Mouse (Mus musculus): ENCODE measurements around the gene Ghr. TPM values are rescaled to one million over a fixed set of nuclear protein-coding genes. Genes with fewer than 3 reads are reported as not detected.

Gene Ghr
- polyA plus RNA-seq, 1 experiment: 147 TPM

DNA sequence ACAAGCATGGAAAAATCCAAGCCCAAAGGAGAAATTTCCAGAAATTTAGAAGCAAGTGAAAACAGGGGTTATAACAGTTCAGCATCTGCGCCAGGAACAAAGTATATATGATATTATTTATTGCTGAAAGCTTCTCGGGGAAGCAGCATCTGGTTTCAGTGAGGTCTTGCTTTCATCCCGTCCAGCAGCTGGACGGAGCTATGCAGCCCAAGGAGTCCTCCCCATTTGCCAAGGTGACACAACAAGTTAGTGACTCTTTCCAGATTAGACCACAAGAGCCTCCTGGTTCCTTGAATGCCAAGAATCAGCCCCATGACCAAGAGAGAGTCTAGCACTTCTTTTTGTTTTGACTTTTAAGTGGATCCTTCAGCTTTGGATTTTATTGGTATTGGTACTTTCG lies 96.6 kb downstream of the Ghr start:
- Histone ChIP-seq H3K4me1 (ENCODE audit: control insufficient read depth, insufficient read depth, low read length) (peaks cover 3% of the 10 kb centered on the region), H3K36me3 (ENCODE audit: control insufficient read depth, insufficient read depth, low read length) (no peaks in the 10 kb centered on the region), H3K27ac (ENCODE audit: insufficient read depth, low read depth, low read length) (no peak overlapping the region), H3K4me3 (ENCODE audit: insufficient read depth, low read depth, low read length) (no peak overlapping the region), H3K27me3 (replicated peaks; ENCODE audit: control insufficient read depth, insufficient read depth, low read length) (no peaks in the 10 kb centered on the region)
- TF ChIP-seq CTCF (conservative IDR thresholded peaks at IDR 0.05; ENCODE audit: insufficient read depth, insufficient read length, low read depth, low read length): no peak
- TF ChIP-seq POLR2A (IDR thresholded peaks at IDR 0.05; ENCODE audit: low read depth, low read length): no peak
- WGBS: 82% methylated on average over 5 of the region's 5 CpGs
- no peak for DNase-seq

DNA sequence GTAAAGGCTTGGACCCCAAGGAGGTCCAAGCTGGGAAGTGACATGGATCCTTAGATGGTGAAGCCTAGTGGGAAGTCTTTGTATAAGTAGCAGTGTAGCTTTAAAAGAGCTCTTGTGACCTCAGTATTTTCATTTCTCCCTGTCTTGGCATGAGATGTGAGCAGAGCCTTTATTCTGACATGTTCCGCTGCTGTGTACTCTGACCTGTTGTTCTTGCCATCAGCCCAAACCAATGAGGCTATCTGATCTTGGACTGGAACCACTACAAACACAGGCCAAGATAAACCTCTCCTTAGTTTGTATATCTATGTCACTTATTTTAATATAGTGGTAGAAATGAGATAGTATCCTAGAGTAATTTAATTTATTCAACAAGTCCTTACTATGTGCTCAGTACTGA lies 97.9 kb downstream of the Ghr start:
- Histone ChIP-seq H3K27ac (ENCODE audit: insufficient read depth, low read depth, low read length) (no peak overlapping the region), H3K4me3 (ENCODE audit: insufficient read depth, low read depth, low read length) (no peak overlapping the region), H3K4me1 (ENCODE audit: control insufficient read depth, insufficient read depth, low read length) (peaks cover 3% of the 10 kb centered on the region), H3K27me3 (replicated peaks; ENCODE audit: control insufficient read depth, insufficient read depth, low read length) (no peaks in the 10 kb centered on the region), H3K36me3 (ENCODE audit: control insufficient read depth, insufficient read depth, low read length) (no peaks in the 10 kb centered on the region)
- WGBS: 44% methylated on average over 1 of the region's 1 CpGs
- peak; percentile 38 for DNase-seq
- TF ChIP-seq CTCF (conservative IDR thresholded peaks at IDR 0.05; ENCODE audit: insufficient read depth, insufficient read length, low read depth, low read length): no peak

DNA sequence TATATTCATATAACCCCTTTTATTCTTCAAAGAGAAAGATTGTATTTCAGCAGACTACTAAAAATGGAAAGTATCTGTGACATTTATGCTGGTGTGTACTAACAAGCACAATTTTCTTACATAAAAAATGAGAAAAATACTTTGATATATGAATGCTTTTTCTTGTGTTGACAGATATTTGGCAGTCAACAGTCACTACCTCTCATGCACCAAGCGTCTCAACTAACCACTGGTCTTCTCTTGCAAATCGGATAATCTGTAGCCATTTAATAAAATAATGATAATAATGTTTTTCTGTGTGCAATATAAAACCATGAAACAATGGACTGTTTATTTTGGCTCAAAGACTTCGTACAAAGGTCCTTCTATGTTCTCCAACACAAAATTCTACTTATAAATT lies 99.8 kb downstream of the Ghr start:
- Histone ChIP-seq H3K27me3 (replicated peaks; ENCODE audit: control insufficient read depth, insufficient read depth, low read length) (no peaks in the 10 kb centered on the region), H3K4me3 (ENCODE audit: insufficient read depth, low read depth, low read length) (no peak overlapping the region), H3K36me3 (ENCODE audit: control insufficient read depth, insufficient read depth, low read length) (no peaks in the 10 kb centered on the region), H3K27ac (ENCODE audit: insufficient read depth, low read depth, low read length) (no peak overlapping the region), H3K4me1 (ENCODE audit: control insufficient read depth, insufficient read depth, low read length) (peaks cover 3% of the 10 kb centered on the region)
- WGBS: 62% methylated on average over 3 of the region's 3 CpGs
- DNase-seq: no peak
- TF ChIP-seq POLR2A (IDR thresholded peaks at IDR 0.05; ENCODE audit: low read depth, low read length) (no peak), CTCF (conservative IDR thresholded peaks at IDR 0.05; ENCODE audit: insufficient read depth, insufficient read length, low read depth, low read length) (no peak)

DNA sequence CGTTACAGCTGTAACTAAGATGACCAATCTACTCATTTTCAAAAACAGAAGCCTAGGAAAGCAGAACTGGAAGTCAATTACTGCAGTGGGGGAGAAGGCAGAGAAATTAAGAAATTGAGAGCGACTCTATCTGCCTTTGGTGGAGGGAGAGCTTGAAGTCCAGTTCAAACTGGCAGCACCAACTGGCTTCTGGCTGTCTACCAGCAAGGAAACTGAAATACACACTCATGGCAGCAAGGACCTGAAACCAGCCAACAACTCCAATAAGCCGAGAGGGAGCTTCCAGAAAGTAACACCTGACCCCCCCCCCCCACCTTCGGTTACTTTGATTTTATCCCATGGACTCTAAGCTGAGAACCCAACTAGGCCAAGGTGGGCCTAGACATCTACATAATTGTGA lies 114.1 kb downstream of the Ghr start:
- Histone ChIP-seq H3K4me1 (ENCODE audit: control insufficient read depth, insufficient read depth, low read length) (peaks cover 10% of the 10 kb centered on the region; the same call in 1 of the 2 replicates), H3K36me3 (ENCODE audit: control insufficient read depth, insufficient read depth, low read length) (peaks cover 2% of the 10 kb centered on the region; the same call in 1 of the 2 replicates), H3K27me3 (replicated peaks; ENCODE audit: control insufficient read depth, insufficient read depth, low read length) (no peaks in the 10 kb centered on the region), H3K27ac (ENCODE audit: insufficient read depth, low read depth, low read length) (no peak overlapping the region), H3K4me3 (ENCODE audit: insufficient read depth, low read depth, low read length) (no peak overlapping the region)
- TF ChIP-seq POLR2A (IDR thresholded peaks at IDR 0.05; ENCODE audit: low read depth, low read length): no peak
- WGBS: 81% methylated on average over 4 of the region's 4 CpGs
- peak; percentile 30 for DNase-seq

DNA sequence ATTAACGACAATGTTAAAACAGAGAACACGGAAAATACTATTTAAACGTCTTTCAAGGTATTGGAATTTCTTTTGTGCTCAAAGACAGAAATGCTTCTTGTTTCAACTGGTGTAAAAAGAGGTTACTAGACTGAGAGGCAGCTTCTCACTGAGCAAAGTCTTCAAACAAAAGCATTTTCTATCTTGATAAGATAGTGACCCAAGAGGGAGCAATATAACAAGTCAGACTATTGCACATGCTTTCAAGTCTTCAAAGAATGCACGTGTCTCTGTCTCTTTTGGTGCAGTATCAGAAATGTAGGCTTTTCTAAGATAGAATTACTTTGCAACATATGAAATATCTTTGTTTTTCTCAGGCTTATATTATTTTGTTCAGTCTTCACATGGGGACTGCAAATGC lies 116.7 kb downstream of the Ghr start:
- Histone ChIP-seq H3K36me3 (ENCODE audit: control insufficient read depth, insufficient read depth, low read length) (peaks cover 2% of the 10 kb centered on the region; the same call in 1 of the 2 replicates), H3K27me3 (replicated peaks; ENCODE audit: control insufficient read depth, insufficient read depth, low read length) (no peaks in the 10 kb centered on the region), H3K4me3 (ENCODE audit: insufficient read depth, low read depth, low read length) (no peak overlapping the region), H3K27ac (ENCODE audit: insufficient read depth, low read depth, low read length) (no peak overlapping the region), H3K4me1 (ENCODE audit: control insufficient read depth, insufficient read depth, low read length) (peaks cover 10% of the 10 kb centered on the region; the same call in 1 of the 2 replicates)
- 82% methylated on average over 4 of the region's 4 CpGs for WGBS
- no peak for DNase-seq
- TF ChIP-seq POLR2A (IDR thresholded peaks at IDR 0.05; ENCODE audit: low read depth, low read length): no peak
- no peak for TF ChIP-seq CTCF (conservative IDR thresholded peaks at IDR 0.05; ENCODE audit: insufficient read depth, insufficient read length, low read depth, low read length)

DNA sequence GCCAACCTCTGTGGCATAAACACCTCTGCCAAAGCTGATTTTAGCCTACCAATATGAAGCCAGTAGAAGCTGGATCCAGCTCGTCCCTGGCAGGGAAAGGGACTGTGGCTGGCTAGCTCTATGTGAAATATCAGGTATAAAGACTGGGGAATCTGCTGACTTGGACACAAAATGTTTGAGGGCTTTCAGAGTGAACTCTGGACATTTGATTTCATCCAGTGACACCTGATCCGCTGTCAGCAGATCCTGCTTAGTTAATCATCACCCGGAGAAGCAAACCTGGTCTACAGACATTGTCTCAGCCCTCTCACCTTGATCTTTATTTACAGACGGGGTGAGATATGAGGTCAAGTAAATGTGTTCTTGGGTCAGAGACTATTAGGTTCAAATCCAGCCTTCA lies 118.5 kb downstream of the Ghr start:
- no peaks in the 10 kb centered on the region for H3K27me3 ChIP-seq (replicated peaks; ENCODE audit: control insufficient read depth, insufficient read depth, low read length)
- 38% methylated on average over 4 of the region's 4 CpGs for WGBS
- TF ChIP-seq POLR2A (IDR thresholded peaks at IDR 0.05; ENCODE audit: low read depth, low read length): no peak
- TF ChIP-seq CTCF (conservative IDR thresholded peaks at IDR 0.05; ENCODE audit: insufficient read depth, insufficient read length, low read depth, low read length): no peak
- H3K4me3 ChIP-seq (ENCODE audit: insufficient read depth, low read depth, low read length): no peak overlapping the region
- peak; percentile 92 for DNase-seq
- peak overlapping the region; percentile 97 for H3K27ac ChIP-seq (ENCODE audit: insufficient read depth, low read depth, low read length)
- peaks cover 10% of the 10 kb centered on the region; the same call in 1 of the 2 replicates for H3K4me1 ChIP-seq (ENCODE audit: control insufficient read depth, insufficient read depth, low read length)
- no peaks in the 10 kb centered on the region; the same call in 1 of the 2 replicates for H3K36me3 ChIP-seq (ENCODE audit: control insufficient read depth, insufficient read depth, low read length)

DNA sequence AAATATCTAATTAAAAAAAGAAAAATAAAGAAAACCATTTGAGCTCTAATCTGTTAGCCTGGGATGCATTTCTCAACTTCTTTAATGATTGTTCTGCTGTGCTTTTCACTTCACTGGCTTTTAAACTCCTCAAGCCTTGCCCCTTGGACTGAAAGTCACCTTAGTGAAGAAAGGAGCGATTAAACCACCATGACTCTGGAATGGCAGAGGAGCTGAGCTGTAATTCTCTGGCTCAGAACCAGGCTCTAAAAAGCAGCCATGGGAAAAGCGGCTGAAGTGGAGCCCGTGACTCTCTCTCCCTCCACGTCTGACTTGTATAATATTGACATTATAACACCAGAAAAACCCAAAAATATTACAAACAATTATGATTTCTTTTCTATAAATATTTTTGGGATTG lies 126.7 kb downstream of the Ghr start:
- no peak overlapping the region for H3K4me3 ChIP-seq (ENCODE audit: insufficient read depth, low read depth, low read length)
- no peaks in the 10 kb centered on the region for H3K27me3 ChIP-seq (replicated peaks; ENCODE audit: control insufficient read depth, insufficient read depth, low read length)
- peaks cover 1% of the 10 kb centered on the region for H3K36me3 ChIP-seq (ENCODE audit: control insufficient read depth, insufficient read depth, low read length)
- 36% methylated on average over 4 of the region's 4 CpGs for WGBS
- DNase-seq: peak; percentile 89
- H3K27ac ChIP-seq (ENCODE audit: insufficient read depth, low read depth, low read length): peak overlapping the region; percentile 96
- TF ChIP-seq POLR2A (IDR thresholded peaks at IDR 0.05; ENCODE audit: low read depth, low read length) (no peak), CTCF (conservative IDR thresholded peaks at IDR 0.05; ENCODE audit: insufficient read depth, insufficient read length, low read depth, low read length) (no peak)
- peaks cover 13% of the 10 kb centered on the region; the same call in 1 of the 2 replicates for H3K4me1 ChIP-seq (ENCODE audit: control insufficient read depth, insufficient read depth, low read length)

DNA sequence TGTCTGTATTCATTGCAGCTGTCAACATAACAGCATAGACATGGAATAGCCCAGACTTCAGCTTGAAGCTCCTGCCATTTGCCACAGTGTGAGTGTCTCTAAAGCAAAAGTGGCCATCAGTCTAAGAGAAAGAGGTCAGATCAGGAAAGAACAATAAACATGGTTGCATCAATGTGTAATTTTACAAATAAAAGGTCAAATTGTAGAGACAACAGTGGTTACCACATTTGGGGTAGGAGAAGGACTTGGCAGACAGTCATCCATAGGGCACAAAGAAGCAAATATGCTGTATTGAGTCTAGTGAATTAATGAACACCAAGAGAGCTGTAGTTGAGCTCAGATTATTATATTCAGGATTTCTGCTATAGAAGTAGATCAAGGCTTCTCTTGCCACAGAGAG lies 127.7 kb downstream of the Ghr start:
- Histone ChIP-seq H3K36me3 (ENCODE audit: control insufficient read depth, insufficient read depth, low read length) (peaks cover 1% of the 10 kb centered on the region), H3K27ac (ENCODE audit: insufficient read depth, low read depth, low read length) (0 out of 2 replicates have a peak overlapping the region, but pooled peaks have one; percentile 1), H3K27me3 (replicated peaks; ENCODE audit: control insufficient read depth, insufficient read depth, low read length) (no peaks in the 10 kb centered on the region), H3K4me3 (ENCODE audit: insufficient read depth, low read depth, low read length) (no peak overlapping the region), H3K4me1 (ENCODE audit: control insufficient read depth, insufficient read depth, low read length) (peaks cover 13% of the 10 kb centered on the region; the same call in 1 of the 2 replicates)
- DNase-seq: no peak
- TF ChIP-seq CTCF (conservative IDR thresholded peaks at IDR 0.05; ENCODE audit: insufficient read depth, insufficient read length, low read depth, low read length): no peak
- no peak for TF ChIP-seq POLR2A (IDR thresholded peaks at IDR 0.05; ENCODE audit: low read depth, low read length)
